Mouse (Mus musculus) stomach, postnatal 0 days (tissue): ENCODE measurements around the gene Krt32. TPM values are rescaled to one million over a fixed set of nuclear protein-coding genes. Genes with fewer than 3 reads are reported as not detected.

ENCODE experiments used
- ATAC-seq: fragments of 200-750 bp; cut with Nextera tagmentation; 2 replicates; pipeline ENCODE4 v1.8.0; 2017; ENCODE audit not compliant: low FRiP score, low TSS enrichment
- DNase-seq: peaks from one replicate; pipeline ENCODE4 v3.0.0-alpha.2; 2016; ENCODE audit warnings: low spot score
- H3K27ac ChIP-seq: fragments of 300-500 bp; sonication (generic); replicated peaks from 2 replicates; pipeline ENCODE4 v1.5.1; 2014; ENCODE audit warnings: mild to moderate bottlenecking, control low read depth
- H3K27me3 ChIP-seq: fragments of 300-500 bp; sonication (generic); 2 replicates; pipeline ENCODE4 v1.6.1; 2014; ENCODE audit warnings: low read length; ENCODE audit not compliant: control insufficient read depth, insufficient read depth
- H3K36me3 ChIP-seq: fragments of 300-500 bp; sonication (generic); 2 replicates; pipeline ENCODE4 v1.6.1; 2014; ENCODE audit warnings: low read length, mixed read lengths; ENCODE audit not compliant: control insufficient read depth, insufficient read depth
- H3K4me1 ChIP-seq: fragments of 300-500 bp; sonication (generic); replicated peaks from 2 replicates; pipeline ENCODE4 v1.6.1; 2014; ENCODE audit warnings: antibody characterized with exemption; ENCODE audit not compliant: control insufficient read depth, insufficient read depth
- H3K4me2 ChIP-seq: fragments of 300-500 bp; sonication (generic); replicated peaks from 2 replicates; pipeline ENCODE4 v1.6.1; 2014; ENCODE audit warnings: low read depth, mild to moderate bottlenecking, control low read depth, moderate library complexity
- H3K4me3 ChIP-seq: fragments of 300-500 bp; sonication (generic); 2 replicates; pipeline ENCODE4 v1.5.1; 2014; ENCODE audit warnings: low read depth, low read length, control low read depth
- H3K9ac ChIP-seq: fragments of 300-500 bp; sonication (generic); 2 replicates; pipeline ENCODE4 v1.6.1; 2014; ENCODE audit warnings: mild to moderate bottlenecking, low read length, control low read depth, mixed read lengths
- H3K9me3 ChIP-seq: fragments of 300-500 bp; sonication (generic); 2 replicates; pipeline ENCODE4 v1.6.1; 2016; ENCODE audit warnings: low read length; ENCODE audit not compliant: control insufficient read depth
- CTCF ChIP-seq: IDR thresholded peaks from 2 replicates; pipeline ENCODE4 v1.5.1; 2016; ENCODE audit warnings: antibody characterized with exemption, low read depth, mild to moderate bottlenecking, moderate library complexity
- EP300 ChIP-seq: optimal IDR thresholded peaks from 2 replicates; pipeline ENCODE3; 2016; ENCODE audit warnings: antibody characterized with exemption
- WGBS: fragments of 180-500 bp; shearing (Covaris S2); extraction: QIAGEN DNeasy Blood & Tissue Kit; methylation state at CpG from one replicate; pipeline ENCODE4 v1.1.7; 2014; 5-methylcytosine and 5-hydroxymethylcytosine counted together
- polyA plus RNA-seq: library from polyadenylated mRNA; unstranded; fragments of >200 nt; fragmentation: Nextera tagmentation; extraction: Ambion mirVana; gene quantifications from 2 replicates; pipeline ENCODE4 v1.2.1, GENCODE M21; 2015

Krt32 gene
- polyA plus RNA-seq, 1 experiment from 2014 or later, result 0.65 TPM

- TF ChIP-seq CTCF (no peak), EP300 (no peak)
- peak overlapping the region; percentile 58 for H3K27ac ChIP-seq
- no peak overlapping the region for H3K4me2 ChIP-seq
- WGBS, result 55% methylated on average over 12 of the region's 12 CpGs
- H3K36me3 ChIP-seq, result no peaks in the 10 kb centered on the region
- no peak overlapping the region for H3K4me3 ChIP-seq
- no peaks in the 10 kb centered on the region for H3K27me3 ChIP-seq
- H3K9me3 ChIP-seq, result no peaks in the 10 kb centered on the region
- no peak for DNase-seq
- no peak for ATAC-seq
- H3K4me1 ChIP-seq, result no peaks in the 10 kb centered on the region
- H3K9ac ChIP-seq, result no peak overlapping the region
Measured at GRCm38 (mm10) chr11:100066236-100067010, 21.6 kb downstream of the Krt32 start.

- Histone ChIP-seq H3K4me2 (no peak overlapping the region), H3K9me3 (no peaks in the 10 kb centered on the region), H3K36me3 (no peaks in the 10 kb centered on the region), H3K27ac (no peak overlapping the region), H3K27me3 (no peaks in the 10 kb centered on the region), H3K9ac (no peak overlapping the region), H3K4me3 (no peak overlapping the region), H3K4me1 (no peaks in the 10 kb centered on the region)
- TF ChIP-seq EP300 (no peak), CTCF (peak; percentile 57)
- DNase-seq (no peak), ATAC-seq (no peak)
- WGBS, result 78% methylated on average over 8 of the region's 8 CpGs
Measured at GRCm38 (mm10) chr11:100058875-100059274, 29.2 kb downstream of the Krt32 start.

- 0 out of 2 replicates have a peak overlapping the region, but pooled peaks have one; percentile 20 for H3K27ac ChIP-seq
Measured at GRCm38 (mm10) chr11:100055686-100056655, 32.1 kb downstream of the Krt32 start.

GRCm38 (mm10) chr11:100050451-100050850 is 37.6 kb downstream of the Krt32 start, which contains the start of gene Krt31:
Gene Krt31 (minus strand): TSS chr11:100050551.
- H3K27ac ChIP-seq, result no peak within 1 kb of the TSS
- TF ChIP-seq CTCF (no peak), EP300 (no peak)
- no peaks in the 10 kb centered on the region for H3K27me3 ChIP-seq
- DNase-seq (no peak), ATAC-seq (no peak)
- 72% methylated on average over 2 of the region's 3 CpGs for WGBS
- H3K9me3 ChIP-seq, result no peaks in the 10 kb centered on the region
- no peaks in the 10 kb centered on the region for H3K36me3 ChIP-seq
- H3K9ac ChIP-seq, result no peak within 1 kb of the TSS
- no peak within 1 kb of the TSS for H3K4me3 ChIP-seq
- no peak within 1 kb of the TSS for H3K4me2 ChIP-seq
- no peaks in the 10 kb centered on the region for H3K4me1 ChIP-seq

More at GRCm38 (mm10) chr11:100055686-100056655, 32.1 kb downstream of the Krt32 start:
- Histone ChIP-seq H3K9me3 (no peaks in the 10 kb centered on the region), H3K4me1 (no peaks in the 10 kb centered on the region), H3K4me3 (no peak overlapping the region), H3K4me2 (no peak overlapping the region), H3K9ac (no peak overlapping the region), H3K36me3 (no peaks in the 10 kb centered on the region), H3K27me3 (no peaks in the 10 kb centered on the region)
- TF ChIP-seq EP300, result peak; percentile 68
- no peak for TF ChIP-seq CTCF
- ATAC-seq (peak; percentile 76), DNase-seq (no peak)
- 47% methylated on average over 9 of the region's 9 CpGs for WGBS

GRCm38 (mm10) chr11:100047193-100047592 is 40.8 kb downstream of the Krt32 start:
- no peak overlapping the region for H3K27ac ChIP-seq
- 59% methylated on average over 2 of the region's 2 CpGs for WGBS
- no peaks in the 10 kb centered on the region for H3K4me1 ChIP-seq
- no peaks in the 10 kb centered on the region for H3K9me3 ChIP-seq
- no peaks in the 10 kb centered on the region for H3K36me3 ChIP-seq
- TF ChIP-seq CTCF (no peak), EP300 (no peak)
- H3K27me3 ChIP-seq, result no peaks in the 10 kb centered on the region
- no peak for DNase-seq
- no peak overlapping the region for H3K9ac ChIP-seq
- no peak overlapping the region for H3K4me3 ChIP-seq
- no peak overlapping the region for H3K4me2 ChIP-seq
- ATAC-seq, result no peak
